Comparison of ENCODE assay signal across 17 mouse cellular contexts in genomic region chr16:36199226-36199625, GRCm38 (mm10). TPM values are rescaled to one million over a fixed set of nuclear protein-coding genes. Genes with fewer than 3 reads are reported as not detected.
DNase-seq lines count a peak whose midpoint lies in the region; ATAC-seq lines count a peak whose summit lies in the region.
"Had no signal": no experiment of that assay in that cellular context is flagged by ENCODE, and none has a peak within 500 bp of the region (broad histone marks: within the 10 kb centered on the region; RNA-seq: fewer than 3 reads in every experiment).

No protein-coding gene starts in this region.

- H3K9ac ChIP-seq in hindbrain, embryonic 13.5 days: no peak overlapping the region
- H3K9ac ChIP-seq in midbrain, embryonic 16.5 days (ENCODE audit: low read depth, low read length): no peak overlapping the region
- no peak overlapping the region for H3K9ac ChIP-seq in liver, embryonic 12.5 days
- H3K9ac ChIP-seq: heart, embryonic 13.5 days; stomach, embryonic 15.5 days had no signal

- H3K4me3 ChIP-seq in hindbrain, embryonic 13.5 days: 0 out of 2 replicates have a peak overlapping the region, but pooled peaks have one; percentile 11
- H3K4me3 ChIP-seq in midbrain, embryonic 16.5 days (ENCODE audit: low read depth, low read length): no peak overlapping the region
- H3K4me3 ChIP-seq in liver, embryonic 12.5 days: no peak overlapping the region
- H3K4me3 ChIP-seq: gastrocnemius, adult 2 months; heart, embryonic 13.5 days; stomach, embryonic 15.5 days had no signal

- H3K9me3 ChIP-seq in hindbrain, embryonic 13.5 days: no peaks in the 10 kb centered on the region
- no peaks in the 10 kb centered on the region for H3K9me3 ChIP-seq in midbrain, embryonic 16.5 days (replicated peaks; ENCODE audit: control insufficient read depth, low read length, poor library complexity, severe bottlenecking)
- no peaks in the 10 kb centered on the region for H3K9me3 ChIP-seq in liver, embryonic 12.5 days (replicated peaks)
- H3K9me3 ChIP-seq: heart, embryonic 13.5 days; stomach, embryonic 15.5 days had no signal

- H3K27ac ChIP-seq in hindbrain, embryonic 13.5 days: no peak overlapping the region
- H3K27ac ChIP-seq in midbrain, embryonic 16.5 days (ENCODE audit: low read length): no peak overlapping the region
- H3K27ac ChIP-seq in liver, embryonic 12.5 days: no peak overlapping the region
- H3K27ac ChIP-seq: gastrocnemius, adult 2 months; heart, embryonic 13.5 days; stomach, embryonic 15.5 days had no signal

- H3K4me1 ChIP-seq in hindbrain, embryonic 13.5 days (replicated peaks): no peaks in the 10 kb centered on the region
- no peaks in the 10 kb centered on the region for H3K4me1 ChIP-seq in midbrain, embryonic 16.5 days (ENCODE audit: control insufficient read depth, insufficient read depth, low read length)
- no peaks in the 10 kb centered on the region for H3K4me1 ChIP-seq in liver, embryonic 12.5 days
- H3K4me1 ChIP-seq: heart, embryonic 13.5 days; stomach, embryonic 15.5 days had no signal

- no peak for ATAC-seq in hindbrain, embryonic 13.5 days (ENCODE audit: low FRiP score)
- no peak for ATAC-seq in midbrain, embryonic 16.5 days
- ATAC-seq in liver, embryonic 12.5 days: no peak

- H3K4me2 ChIP-seq in hindbrain, embryonic 13.5 days: peak overlapping the region; percentile 41
- peak overlapping the region; percentile 34; the same call in 1 of the 2 replicates for H3K4me2 ChIP-seq in midbrain, embryonic 16.5 days (ENCODE audit: low read length)
- no peak overlapping the region for H3K4me2 ChIP-seq in liver, embryonic 12.5 days
- H3K4me2 ChIP-seq: heart, embryonic 13.5 days; stomach, embryonic 15.5 days had no signal

- WGBS in hindbrain, embryonic 13.5 days: 40% methylated on average over 19 of the region's 19 CpGs
- 31% methylated on average over 19 of the region's 19 CpGs for WGBS in midbrain, embryonic 16.5 days
- WGBS in liver, embryonic 12.5 days (ENCODE audit: insufficient replicate concordance): 53% methylated on average over 19 of the region's 19 CpGs

- DNase-seq in embryo, embryonic 10 days (ENCODE audit: low spot score): peak; percentile 7
- peak; percentile 2 for DNase-seq in embryo, embryonic 9.5 days (ENCODE audit: extremely low spot score)
- DNase-seq in frontal cortex, adult 2 months (ENCODE audit: extremely low spot score in 1 of 2, low spot score in 1 of 2): no peak
- no peak for DNase-seq in Muller cell, postnatal 12 days (ENCODE audit: inconsistent ontology term)
- DNase-seq: adrenal gland, adult 2 months; cerebellum, adult 9-11 months; gastrocnemius, adult 2 months; kidney, postnatal 14 days; liver; right cerebral cortex, postnatal 4 days; thymus, postnatal 14 days had no signal

- no peaks in the 10 kb centered on the region for H3K27me3 ChIP-seq in hindbrain, embryonic 13.5 days
- H3K27me3 ChIP-seq in midbrain, embryonic 16.5 days (ENCODE audit: control insufficient read depth, insufficient read depth, low read depth, low read length): no peaks in the 10 kb centered on the region
- H3K27me3 ChIP-seq in liver, embryonic 12.5 days (replicated peaks): no peaks in the 10 kb centered on the region
- H3K27me3 ChIP-seq: heart, embryonic 13.5 days; stomach, embryonic 15.5 days had no signal

- H3K36me3 ChIP-seq in hindbrain, embryonic 13.5 days: no peaks in the 10 kb centered on the region
- no peaks in the 10 kb centered on the region for H3K36me3 ChIP-seq in midbrain, embryonic 16.5 days (ENCODE audit: control insufficient read depth, insufficient read depth, low read length)
- H3K36me3 ChIP-seq in liver, embryonic 12.5 days: no peaks in the 10 kb centered on the region
- H3K36me3 ChIP-seq: heart, embryonic 13.5 days; stomach, embryonic 15.5 days had no signal

RNA-seq across cellular contexts. Expression of gene Gm5416, which starts 11.0 kb away (rescaled TPM):
- not detected in 2 replicates for polyA plus RNA-seq in hindbrain, embryonic 13.5 days (2015; fragmentation: Nextera tagmentation; extraction: Ambion mirVana)
- polyA plus RNA-seq in midbrain, embryonic 16.5 days (2015; fragmentation: Nextera tagmentation; extraction: Ambion mirVana): not detected in 2 replicates
- polyA plus RNA-seq in liver, embryonic 12.5 days (2016; fragmentation: Nextera tagmentation; extraction: Ambion mirVana): 0.75 and 0.81 TPM in 2 replicates
- not detected in 2 replicates for polyA plus RNA-seq in frontal cortex, adult 2 months (2012; rRNA removed)
- polyA plus RNA-seq: adrenal gland, adult 2 months; heart, embryonic 13.5 days; lung, embryonic 16.5 days had no signal

RNA-seq across cellular contexts. Expression of gene Gm5483, which starts 15.2 kb away (rescaled TPM):
- polyA plus RNA-seq in hindbrain, embryonic 13.5 days (2015; fragmentation: Nextera tagmentation; extraction: Ambion mirVana): 1.4 TPM in 1 of 2 replicates, not detected in the other
- polyA plus RNA-seq in midbrain, embryonic 16.5 days (2015; fragmentation: Nextera tagmentation; extraction: Ambion mirVana): 0.67 TPM in 1 of 2 replicates, not detected in the other
- polyA plus RNA-seq in liver, embryonic 12.5 days (2016; fragmentation: Nextera tagmentation; extraction: Ambion mirVana): 31.9 and 37.4 TPM in 2 replicates
- polyA plus RNA-seq in frontal cortex, adult 2 months (2012; rRNA removed): not detected in 2 replicates
- polyA plus RNA-seq: adrenal gland, adult 2 months had no signal

RNA-seq across cellular contexts. Expression of gene 2010005H15Rik, which starts 22.0 kb away (rescaled TPM):
- polyA plus RNA-seq in hindbrain, embryonic 13.5 days (2015; fragmentation: Nextera tagmentation; extraction: Ambion mirVana): 0.47 TPM in 1 of 2 replicates, not detected in the other
- polyA plus RNA-seq in midbrain, embryonic 16.5 days (2015; fragmentation: Nextera tagmentation; extraction: Ambion mirVana): not detected in 2 replicates
- 1.1 and 1.4 TPM in 2 replicates for polyA plus RNA-seq in liver, embryonic 12.5 days (2016; fragmentation: Nextera tagmentation; extraction: Ambion mirVana)
- polyA plus RNA-seq in frontal cortex, adult 2 months (2012; rRNA removed): not detected in 2 replicates
- polyA plus RNA-seq: adrenal gland, adult 2 months had no signal

RNA-seq across cellular contexts. Expression of gene Stfa2l1, which starts 42.6 kb away (rescaled TPM):
- polyA plus RNA-seq in hindbrain, embryonic 13.5 days (2015; fragmentation: Nextera tagmentation; extraction: Ambion mirVana): 0.56 TPM in 1 of 2 replicates, not detected in the other
- 0.51 TPM in 1 of 2 replicates, not detected in the other for polyA plus RNA-seq in midbrain, embryonic 16.5 days (2015; fragmentation: Nextera tagmentation; extraction: Ambion mirVana)
- 8.1 and 13.6 TPM in 2 replicates for polyA plus RNA-seq in liver, embryonic 12.5 days (2016; fragmentation: Nextera tagmentation; extraction: Ambion mirVana)
- polyA plus RNA-seq in frontal cortex, adult 2 months (2012; rRNA removed): not detected in 2 replicates
- polyA plus RNA-seq: adrenal gland, adult 2 months; heart, embryonic 13.5 days had no signal

Comparison
In these comparisons a context has a peak if more than half of its experiments do, and no peak if none do; other contexts are left out.
1. DNase-seq: peak in embryo, embryonic 10 days (single experiment) and embryo, embryonic 9.5 days (single experiment); none in frontal cortex, adult 2 months (0 of 2) and Muller cell, postnatal 12 days (single experiment).
2. RNA of gene Gm5483, which starts 15.2 kb away (polyA plus RNA-seq): 31.9 to 37.4 TPM in liver, embryonic 12.5 days; 1.4 TPM in hindbrain, embryonic 13.5 days, 0.67 TPM in midbrain, embryonic 16.5 days and not detected in frontal cortex, adult 2 months; every median in the first group is over 10 times any median in the second.